Mouse (Mus musculus) ovary, postnatal 10 days (tissue): Measurements from ENCODE around the gene Rorb.

Source experiments
- DNase-seq: peaks from one replicate; pipeline ENCODE4 v3.0.0; 2022; ENCODE audit warnings: low spot score

The Rorb gene

GRCm38 (mm10) chr19:19110793-19111427, at the start of gene Rorb:
Rorb (minus strand) TSS chr19:19111196.
- peak; percentile 33 for DNase-seq

- DNase-seq: no peak
Measured at GRCm38 (mm10) chr19:19148847-19149246, 37.9 kb upstream of the Rorb start.

- no peak for DNase-seq
Measured at GRCm38 (mm10) chr19:19144447-19144846, 33.5 kb upstream of the Rorb start.

- DNase-seq: no peak
Measured at GRCm38 (mm10) chr19:19136856-19137255, 25.9 kb upstream of the Rorb start.

- DNase-seq: no peak
Measured at GRCm38 (mm10) chr19:19135838-19136237, 24.8 kb upstream of the Rorb start.

- no peak for DNase-seq
Measured at GRCm38 (mm10) chr19:19122324-19122723, 11.3 kb upstream of the Rorb start.

- no peak for DNase-seq
Measured at GRCm38 (mm10) chr19:19112180-19112579, 1.2 kb upstream of the Rorb start.

- no peak for DNase-seq
Measured at GRCm38 (mm10) chr19:19111428-19112170, 603 bp upstream of the Rorb start.

GRCm38 (mm10) chr19:19110011-19110768, 806 bp downstream of the Rorb start:
- peak; percentile 22 for DNase-seq

- DNase-seq: no peak
Measured at GRCm38 (mm10) chr19:19108596-19109381, 2.2 kb downstream of the Rorb start.

- DNase-seq: no peak
Measured at GRCm38 (mm10) chr19:19104581-19104980, 6.4 kb downstream of the Rorb start.

GRCm38 (mm10) chr19:19097149-19097548, 13.8 kb downstream of the Rorb start:
- DNase-seq: no peak

- no peak for DNase-seq
Measured at GRCm38 (mm10) chr19:19089427-19089826, 21.6 kb downstream of the Rorb start.

- DNase-seq: no peak
Measured at GRCm38 (mm10) chr19:19077880-19078279, 33.1 kb downstream of the Rorb start.

GRCm38 (mm10) chr19:19074756-19075155, 36.2 kb downstream of the Rorb start:
- no peak for DNase-seq

GRCm38 (mm10) chr19:19058710-19059398, 52.1 kb downstream of the Rorb start:
- DNase-seq: no peak

- no peak for DNase-seq
Measured at GRCm38 (mm10) chr19:19058201-19058600, 52.8 kb downstream of the Rorb start.

- no peak for DNase-seq
Measured at GRCm38 (mm10) chr19:19043138-19043537, 67.9 kb downstream of the Rorb start.

- no peak for DNase-seq
Measured at GRCm38 (mm10) chr19:19040800-19041199, 70.2 kb downstream of the Rorb start.

- DNase-seq: no peak
Measured at GRCm38 (mm10) chr19:19034482-19035315, 76.3 kb downstream of the Rorb start.

GRCm38 (mm10) chr19:19033974-19034373, 77.0 kb downstream of the Rorb start:
- no peak for DNase-seq
